Mouse (Mus musculus) kidney, adult 9 months (tissue): ENCODE measurements around the gene Timm29.

Experiments
- DNase-seq: peaks from one replicate; pipeline ENCODE4 v3.0.0; 2022

The Timm29 gene

GRCm38 (mm10) chr9:21592703-21593121, at the start of gene Timm29, which contains the start of gene Yipf2:
Gene Timm29 (plus strand): TSS chr9:21592722.
Gene Yipf2 (minus strand): TSS chr9:21592828.
- DNase-seq, result peak; percentile 97

GRCm38 (mm10) chr9:21545351-21545915, 47.1 kb upstream of the Timm29 start:
- DNase-seq, result no peak

GRCm38 (mm10) chr9:21545916-21546788, 46.4 kb upstream of the Timm29 start:
- peak; percentile 99 for DNase-seq

GRCm38 (mm10) chr9:21546789-21547074, 45.8 kb upstream of the Timm29 start, which contains the start of gene Carm1:
Gene Carm1 (plus strand): TSS chr9:21546894.
- no peak for DNase-seq

- DNase-seq, result peak; percentile 66
Observed at GRCm38 (mm10) chr9:21547075-21547941, 45.2 kb upstream of the Timm29 start.

- DNase-seq, result no peak
Observed at GRCm38 (mm10) chr9:21551049-21551448, 41.5 kb upstream of the Timm29 start.

- DNase-seq, result no peak
Observed at GRCm38 (mm10) chr9:21553607-21554273, 38.8 kb upstream of the Timm29 start.

GRCm38 (mm10) chr9:21555198-21555742, 37.3 kb upstream of the Timm29 start:
- no peak for DNase-seq

GRCm38 (mm10) chr9:21556996-21557395, 35.5 kb upstream of the Timm29 start:
- DNase-seq, result no peak

- DNase-seq, result no peak
Observed at GRCm38 (mm10) chr9:21557556-21557955, 35.0 kb upstream of the Timm29 start.

GRCm38 (mm10) chr9:21558366-21558765, 34.2 kb upstream of the Timm29 start:
- DNase-seq, result peak; percentile 22

GRCm38 (mm10) chr9:21559151-21559550, 33.4 kb upstream of the Timm29 start:
- no peak for DNase-seq

GRCm38 (mm10) chr9:21564420-21564819, 28.1 kb upstream of the Timm29 start:
- DNase-seq, result no peak

- no peak for DNase-seq
Observed at GRCm38 (mm10) chr9:21565004-21565586, 27.4 kb upstream of the Timm29 start.

GRCm38 (mm10) chr9:21566538-21566937, 26.0 kb upstream of the Timm29 start:
- DNase-seq, result no peak

GRCm38 (mm10) chr9:21567051-21567450, 25.5 kb upstream of the Timm29 start:
- no peak for DNase-seq

GRCm38 (mm10) chr9:21568657-21569255, 23.8 kb upstream of the Timm29 start:
- peak; percentile 33 for DNase-seq

- no peak for DNase-seq
Observed at GRCm38 (mm10) chr9:21574012-21574801, 18.3 kb upstream of the Timm29 start.

GRCm38 (mm10) chr9:21575253-21575652, 17.3 kb upstream of the Timm29 start:
- DNase-seq, result no peak

GRCm38 (mm10) chr9:21576286-21576685, 16.2 kb upstream of the Timm29 start:
- DNase-seq, result no peak

- DNase-seq, result no peak
Observed at GRCm38 (mm10) chr9:21578226-21578625, 14.3 kb upstream of the Timm29 start.
